Mouse (Mus musculus) gastrocnemius, postnatal 25 days (tissue): ENCODE measurements around the gene Defb38. TPM values are rescaled to one million over a fixed set of nuclear protein-coding genes. Genes with fewer than 3 reads are reported as not detected.

Source experiments
- DNase-seq: peaks from one replicate; pipeline ENCODE4 v3.0.0; 2022
- long read RNA-seq, 2 experiments: library from polyadenylated mRNA; stranded (forward); transcript quantifications; one replicate each; pipeline ENCODE4 v2.0.0; 2021
- total RNA-seq, 2 experiments: library from RNA; stranded (reverse); gene quantifications; 1 replicate in 1 of 2; 2 replicates in 1 of 2; pipeline ENCODE4 v1.2.3; 2021

Defb38 gene
- not detected for total RNA-seq
- long read RNA-seq, experiment 1 = 0 reads
- long read RNA-seq, experiment 2 = 0 reads

DNA sequence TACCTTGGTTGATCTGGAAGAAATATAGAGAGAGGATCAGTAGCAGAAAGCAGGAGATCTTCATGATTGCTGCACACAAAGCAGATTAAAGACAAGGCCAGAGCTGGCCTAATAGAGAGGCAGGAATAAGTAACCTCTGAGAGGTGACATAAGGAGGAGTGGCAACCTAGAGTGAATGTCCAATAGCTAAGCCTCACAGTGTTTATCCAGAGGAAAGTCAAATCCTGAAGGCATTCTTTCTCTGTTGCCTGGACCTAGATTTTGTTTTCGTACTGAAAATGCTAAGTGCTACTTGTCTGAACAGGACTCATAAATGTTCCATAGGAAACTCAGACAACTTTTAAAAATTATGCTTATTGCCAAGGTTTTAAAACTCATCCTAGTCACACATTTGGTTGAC lies at the start of gene Defb38:
TSS of gene Defb38 (minus strand) at position 101 of the 400 bp plus-strand sequence.
- no peak for DNase-seq

- no peak for DNase-seq
Observed at GRCm38 (mm10) chr8:19066013-19066412, 39.6 kb upstream of the Defb38 start.

DNA sequence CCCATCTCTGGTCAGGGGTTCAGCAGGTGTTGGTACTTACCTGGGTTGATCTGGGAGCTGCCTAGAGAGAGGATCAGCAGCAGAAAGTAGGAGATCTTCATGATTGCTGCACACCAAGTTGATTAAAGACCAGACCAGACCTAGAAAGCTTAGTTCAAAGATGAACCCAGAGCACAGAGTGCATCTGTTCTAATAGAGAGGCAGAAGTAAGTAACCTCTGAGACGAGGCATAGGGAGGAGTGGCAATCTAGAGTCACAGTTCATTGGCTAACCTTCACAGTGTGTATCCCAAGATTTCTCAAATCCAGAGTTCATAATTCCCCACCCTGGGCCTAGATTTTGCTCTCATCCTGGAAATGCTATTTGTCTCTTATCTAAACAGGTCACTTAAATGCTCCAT lies 38.3 kb upstream of the Defb38 start, which contains the start of gene Defb39:
TSS of gene Defb39 (minus strand) at position 101 of the 400 bp plus-strand sequence.
- no peak for DNase-seq

DNA sequence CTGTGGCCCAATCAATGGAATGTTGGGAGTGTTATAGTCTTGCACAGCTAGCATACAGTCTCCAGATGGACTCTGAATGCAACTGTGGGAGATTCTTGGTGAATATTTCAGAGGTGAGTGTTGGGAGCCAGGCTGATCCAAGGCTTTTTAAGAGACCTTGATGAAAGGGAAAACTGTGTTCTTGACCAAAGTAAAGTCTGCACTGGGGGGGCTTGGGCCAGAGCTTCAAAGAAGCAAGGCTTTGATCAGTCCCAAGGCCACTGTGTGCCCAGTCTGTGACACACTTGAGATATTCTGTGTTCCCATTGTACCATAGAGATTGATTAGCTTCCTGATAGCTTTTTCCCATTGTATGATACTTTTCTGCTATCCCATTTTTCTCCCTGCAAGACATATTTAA lies 36.5 kb upstream of the Defb38 start:
- DNase-seq = no peak

DNA sequence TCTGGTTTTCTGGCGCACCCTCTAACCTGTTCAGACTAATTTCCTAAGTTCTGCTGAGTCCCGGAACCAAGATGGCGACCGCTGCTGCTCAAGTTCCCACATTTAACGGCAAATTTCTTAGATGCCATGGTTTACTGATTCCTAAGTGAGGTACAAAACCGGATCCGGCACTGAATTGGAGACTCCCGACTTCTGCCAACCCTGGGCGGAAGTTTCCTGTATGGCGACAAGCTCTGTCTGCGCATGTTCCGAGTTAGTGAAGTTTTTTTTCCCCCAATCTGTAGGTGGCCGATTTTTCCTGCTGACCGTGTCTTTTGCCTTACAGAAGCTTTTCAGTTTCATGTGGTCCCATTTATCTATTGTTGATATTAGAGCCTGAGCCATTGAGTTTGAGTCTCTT lies 18.9 kb upstream of the Defb38 start:
- DNase-seq = no peak

Other genes starting within 250 kb of the Defb38 start
- gene Defb40, start 48.3 kb downstream of the Defb38 start, total RNA-seq = not detected
- gene Defb37, start 35.5 kb downstream of the Defb38 start, total RNA-seq = not detected
- not detected for gene Defb39, start 38.2 kb upstream of the Defb38 start, total RNA-seq
- not detected for gene Defb12, start 88.3 kb upstream of the Defb38 start, total RNA-seq
- not detected for gene Defb34, start 97.2 kb upstream of the Defb38 start, total RNA-seq
- not detected for gene Gm45826, start 114.2 kb upstream of the Defb38 start, total RNA-seq
- not detected for gene Defb14, start 167.8 kb upstream of the Defb38 start, total RNA-seq
- not detected for gene Defb4, start 172.1 kb upstream of the Defb38 start, total RNA-seq
- gene Defb6, start 198.9 kb upstream of the Defb38 start, total RNA-seq = not detected
- not detected for gene Defb46, start 213.3 kb upstream of the Defb38 start, total RNA-seq
- gene Defb5, start 221.0 kb upstream of the Defb38 start, total RNA-seq = not detected